8 mouse cellular contexts compared by ENCODE assay signal in the genomic region with DNA sequence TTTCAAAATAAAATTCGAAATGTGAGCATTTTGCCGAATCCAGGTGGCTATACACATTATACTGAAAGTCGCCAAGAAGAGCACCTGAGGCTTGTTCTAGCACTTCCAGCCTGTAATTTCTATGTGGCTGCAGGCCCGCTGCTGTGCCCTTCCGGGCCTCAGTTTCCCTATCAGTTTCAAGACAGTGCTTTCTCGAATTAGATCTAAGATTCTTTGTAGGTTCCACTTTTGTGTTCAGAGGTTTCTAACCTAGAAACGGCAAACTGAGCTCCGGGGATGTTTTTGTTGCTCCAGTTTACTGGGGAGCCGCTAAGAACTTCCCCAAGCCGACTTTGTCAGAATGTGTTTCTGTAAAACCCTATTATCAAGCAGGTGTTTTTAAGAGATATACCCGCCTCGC. TPM values are rescaled to one million over a fixed set of nuclear protein-coding genes. Genes with fewer than 3 reads are reported as not detected.
A peak's percentile ranks its signal among the peaks of the same experiment; 100 is the strongest.
DNase-seq lines count a peak whose midpoint lies in the region; ATAC-seq and TF ChIP-seq lines count a peak whose summit lies in the region.

No protein-coding gene starts in this region.

- TF ChIP-seq POLR2A in ES-Bruce4 (IDR thresholded peaks at IDR 0.05; ENCODE audit: insufficient read depth, low read length), result no peak

- no peaks in the 10 kb centered on the region for H3K9me3 ChIP-seq in ES-Bruce4 (replicated peaks; ENCODE audit: control insufficient read depth, insufficient read depth, low read length, poor library complexity, severe bottlenecking)
- H3K9me3 ChIP-seq in forebrain, embryonic 16.5 days (ENCODE audit: control insufficient read depth, low read length), result no peaks in the 10 kb centered on the region
- H3K9me3 ChIP-seq in liver, embryonic 11.5 days (ENCODE audit: control insufficient read depth, low read length), result no peaks in the 10 kb centered on the region
- no peaks in the 10 kb centered on the region for H3K9me3 ChIP-seq in stomach, embryonic 15.5 days

- TF ChIP-seq CTCF in gastrocnemius, adult 2 months (IDR thresholded peaks at IDR 0.05), result no peak
- no peak for TF ChIP-seq CTCF in ES-Bruce4 (IDR thresholded peaks at IDR 0.05; ENCODE audit: low read depth, low read length)

- no peaks in the 10 kb centered on the region for H3K27me3 ChIP-seq in ES-Bruce4 (ENCODE audit: control insufficient read depth, insufficient read depth, low read length, poor library complexity, severe bottlenecking)
- H3K27me3 ChIP-seq in forebrain, embryonic 16.5 days (replicated peaks; ENCODE audit: control insufficient read depth, insufficient read depth, low read length), result no peaks in the 10 kb centered on the region
- H3K27me3 ChIP-seq in liver, embryonic 11.5 days (replicated peaks; ENCODE audit: control insufficient read depth, insufficient read depth, low read length), result no peaks in the 10 kb centered on the region
- no peaks in the 10 kb centered on the region for H3K27me3 ChIP-seq in stomach, embryonic 15.5 days (replicated peaks)

- peak overlapping the region; percentile 77 for H3K4me3 ChIP-seq in gastrocnemius, adult 2 months
- H3K4me3 ChIP-seq in ES-Bruce4 (ENCODE audit: low read depth, low read length), result peak overlapping the region; percentile 76
- peak overlapping the region; percentile 66 for H3K4me3 ChIP-seq in forebrain, embryonic 16.5 days (replicated peaks; ENCODE audit: low read length)
- H3K4me3 ChIP-seq in liver, embryonic 11.5 days (ENCODE audit: low read depth, low read length), result peak overlapping the region; percentile 75
- peak overlapping the region; percentile 75 for H3K4me3 ChIP-seq in stomach, embryonic 15.5 days (replicated peaks)

- peak overlapping the region; percentile 82 for H3K4me2 ChIP-seq in forebrain, embryonic 16.5 days (ENCODE audit: low read length)
- H3K4me2 ChIP-seq in liver, embryonic 11.5 days, result peak overlapping the region; percentile 77
- H3K4me2 ChIP-seq in stomach, embryonic 15.5 days, result peak overlapping the region; percentile 66

- ATAC-seq in forebrain, embryonic 16.5 days, result no peak
- ATAC-seq in liver, embryonic 11.5 days (replicated peaks; ENCODE audit: low FRiP score), result no peak
- ATAC-seq in stomach, embryonic 15.5 days (ENCODE audit: insufficient read depth, low FRiP score, low read depth), result no peak

- no peaks in the 10 kb centered on the region; the same call in 1 of the 2 replicates for H3K36me3 ChIP-seq in ES-Bruce4 (ENCODE audit: control insufficient read depth, insufficient read depth, low read length, poor library complexity, severe bottlenecking)
- no peaks in the 10 kb centered on the region for H3K36me3 ChIP-seq in forebrain, embryonic 16.5 days (ENCODE audit: control insufficient read depth, insufficient read depth)
- H3K36me3 ChIP-seq in liver, embryonic 11.5 days (ENCODE audit: control insufficient read depth, insufficient read depth, low read length), result no peaks in the 10 kb centered on the region
- no peaks in the 10 kb centered on the region for H3K36me3 ChIP-seq in stomach, embryonic 15.5 days

- DNase-seq in gastrocnemius, adult 2 months, result no peak
- DNase-seq in gastrocnemius, postnatal 25 days, result no peak
- no peak for DNase-seq in liver, embryonic 11.5 days (ENCODE audit: low spot score)
- no peak for DNase-seq in urinary bladder, postnatal 36 days (ENCODE audit: low spot score in 2 of 2)
- DNase-seq in embryo, embryonic 9.5 days (ENCODE audit: extremely low spot score), result no peak

- WGBS in forebrain, embryonic 16.5 days, result 53% methylated on average over 12 of the region's 12 CpGs
- 31% methylated on average over 12 of the region's 12 CpGs for WGBS in liver, embryonic 11.5 days
- 45% methylated on average over 12 of the region's 12 CpGs for WGBS in stomach, embryonic 15.5 days

- peak overlapping the region; percentile 100 for H3K27ac ChIP-seq in gastrocnemius, adult 2 months
- no peak overlapping the region for H3K27ac ChIP-seq in ES-Bruce4 (ENCODE audit: insufficient read depth, low read length)
- H3K27ac ChIP-seq in forebrain, embryonic 16.5 days (ENCODE audit: low read length), result no peak overlapping the region
- H3K27ac ChIP-seq in liver, embryonic 11.5 days (ENCODE audit: low read depth, low read length), result 0 out of 2 replicates have a peak overlapping the region, but pooled peaks have one; percentile 26
- H3K27ac ChIP-seq in stomach, embryonic 15.5 days, result no peak overlapping the region

- intact Hi-C loops in gastrocnemius, adult 2 months (cut with DNase I), result loop anchor here (5.0 kb wide), 1 partner anchor 590 kb away; a partner anchor contains a TSS

- TF ChIP-seq EP300 in ES-Bruce4 (IDR thresholded peaks at IDR 0.05; ENCODE audit: insufficient read depth, low read depth, low read length), result no peak

- H3K4me1 ChIP-seq in ES-Bruce4 (ENCODE audit: control insufficient read depth, insufficient read depth, low read length), result no peaks in the 10 kb centered on the region
- peaks cover 24% of the 10 kb centered on the region for H3K4me1 ChIP-seq in forebrain, embryonic 16.5 days (replicated peaks; ENCODE audit: control insufficient read depth, insufficient read depth, low read length)
- H3K4me1 ChIP-seq in liver, embryonic 11.5 days (replicated peaks; ENCODE audit: control insufficient read depth, insufficient read depth, low read length), result peaks cover 20% of the 10 kb centered on the region
- H3K4me1 ChIP-seq in stomach, embryonic 15.5 days, result peaks cover 7% of the 10 kb centered on the region; the same call in 1 of the 2 replicates

- peak overlapping the region; percentile 70 for H3K9ac ChIP-seq in ES-Bruce4 (ENCODE audit: low read depth, poor library complexity, severe bottlenecking)
- H3K9ac ChIP-seq in forebrain, embryonic 16.5 days (replicated peaks; ENCODE audit: low read depth, low read length), result peak overlapping the region; percentile 89
- peak overlapping the region; percentile 83 for H3K9ac ChIP-seq in liver, embryonic 11.5 days (ENCODE audit: low read depth, low read length)
- H3K9ac ChIP-seq in stomach, embryonic 15.5 days, result peak overlapping the region; percentile 68

RNA-seq across cellular contexts. Expression of a gene that starts 0.8 kb away (rescaled TPM):
- 10 to 100 TPM; 11.0 to 12.1 TPM for total RNA-seq in gastrocnemius, adult 2 months (2021)
- 1 to 10 TPM; 7.9 to 9.8 TPM for total RNA-seq in gastrocnemius, postnatal 25 days (2021)
- 41.0 and 45.2 TPM in 2 replicates for polyA plus RNA-seq in ES-Bruce4 (2011; ENCODE audit: insufficient read depth, insufficient read length, low read depth, missing spikeins)
- 28.3 and 28.6 TPM in 2 replicates for polyA plus RNA-seq in forebrain, embryonic 16.5 days (2015; fragmentation: Nextera tagmentation; extraction: Ambion mirVana)
- 20.8 and 21.7 TPM in 2 replicates for polyA plus RNA-seq in liver, embryonic 11.5 days (2014; fragmentation: Nextera tagmentation; extraction: Ambion mirVana)
- polyA plus RNA-seq in stomach, embryonic 15.5 days (2015; fragmentation: Nextera tagmentation; extraction: Ambion mirVana), result 23.8 and 25.3 TPM in 2 replicates

RNA-seq across cellular contexts. Expression of a gene that starts 25.4 kb away (rescaled TPM):
- total RNA-seq in gastrocnemius, adult 2 months (2021), result 10 to 100 TPM; 10.2 to 16.0 TPM
- total RNA-seq in gastrocnemius, postnatal 25 days (2021), result 10 to 100 TPM; 11.0 to 11.8 TPM
- 20.4 and 22.3 TPM in 2 replicates for polyA plus RNA-seq in ES-Bruce4 (2011; ENCODE audit: insufficient read depth, insufficient read length, low read depth, missing spikeins)
- 16.4 and 17.0 TPM in 2 replicates for polyA plus RNA-seq in forebrain, embryonic 16.5 days (2015; fragmentation: Nextera tagmentation; extraction: Ambion mirVana)
- 15.9 and 17.3 TPM in 2 replicates for polyA plus RNA-seq in liver, embryonic 11.5 days (2014; fragmentation: Nextera tagmentation; extraction: Ambion mirVana)
- 20.4 and 23.5 TPM in 2 replicates for polyA plus RNA-seq in stomach, embryonic 15.5 days (2015; fragmentation: Nextera tagmentation; extraction: Ambion mirVana)

RNA-seq across cellular contexts. Expression of a gene that starts 46.0 kb away (rescaled TPM):
- under 1 TPM in 1 of 2 experiments, not detected in 1; 0.56 TPM for total RNA-seq in gastrocnemius, adult 2 months (2021)
- total RNA-seq in gastrocnemius, postnatal 25 days (2021), result under 1 TPM in 1 of 2 experiments, not detected in 1; 0.36 TPM
- polyA plus RNA-seq in ES-Bruce4 (2011; ENCODE audit: insufficient read depth, insufficient read length, low read depth, missing spikeins), result not detected in 2 replicates
- polyA plus RNA-seq in forebrain, embryonic 16.5 days (2015; fragmentation: Nextera tagmentation; extraction: Ambion mirVana), result 0.48 and 0.56 TPM in 2 replicates
- 0.23 TPM in 1 of 2 replicates, not detected in the other for polyA plus RNA-seq in liver, embryonic 11.5 days (2014; fragmentation: Nextera tagmentation; extraction: Ambion mirVana)
- 0.49 and 1.2 TPM in 2 replicates for polyA plus RNA-seq in stomach, embryonic 15.5 days (2015; fragmentation: Nextera tagmentation; extraction: Ambion mirVana)

Comparison
In these comparisons a context has a peak if more than half of its experiments do, and no peak if none do; other contexts are left out.
1. H3K27ac ChIP-seq: peak in gastrocnemius, adult 2 months (single experiment) and liver, embryonic 11.5 days (single experiment); none in ES-Bruce4 (single experiment), forebrain, embryonic 16.5 days (single experiment) and stomach, embryonic 15.5 days (single experiment).
2. Peak in every context shown above with its lines, with median percentiles within 50 percentile points of each other: H3K4me3 ChIP-seq, H3K9ac ChIP-seq and H3K4me2 ChIP-seq.